Mouse (Mus musculus) E14TG2a.4 (cell line): ENCODE measurements around the gene Trpc1.

Source experiments
- H3K27me3 ChIP-seq: 2 replicates; pipeline ENCODE4 v1.6.1; 2014; ENCODE audit warnings: low read length, control low read depth; ENCODE audit not compliant: insufficient read depth
- H3K36me3 ChIP-seq: 2 replicates; pipeline ENCODE4 v1.6.1; 2014; ENCODE audit warnings: low read length, control low read depth; ENCODE audit not compliant: insufficient read depth
- H3K4me1 ChIP-seq: replicated peaks from 2 replicates; pipeline ENCODE4 v1.6.1; 2014; ENCODE audit warnings: low read depth, low read length, control low read depth
- H3K4me3 ChIP-seq: replicated peaks from 2 replicates; pipeline ENCODE4 v1.5.1; 2014; ENCODE audit warnings: mild to moderate bottlenecking, low read length
- H3K9me3 ChIP-seq: 2 replicates; pipeline ENCODE4 v1.6.1; 2014; ENCODE audit warnings: low read length, control low read depth
- CTCF ChIP-seq: conservative IDR thresholded peaks from 2 replicates; pipeline ENCODE4 v1.5.1; 2014; ENCODE audit warnings: low read length
- NANOG ChIP-seq: IDR thresholded peaks from 2 replicates; pipeline ENCODE4 v1.6.1; 2014; ENCODE audit warnings: borderline replicate concordance, low read length, mixed read lengths
- POU5F1 ChIP-seq: IDR thresholded peaks from 2 replicates; pipeline ENCODE4 v1.6.1; 2014; ENCODE audit warnings: low read length, borderline replicate concordance

Gene Trpc1

DNA sequence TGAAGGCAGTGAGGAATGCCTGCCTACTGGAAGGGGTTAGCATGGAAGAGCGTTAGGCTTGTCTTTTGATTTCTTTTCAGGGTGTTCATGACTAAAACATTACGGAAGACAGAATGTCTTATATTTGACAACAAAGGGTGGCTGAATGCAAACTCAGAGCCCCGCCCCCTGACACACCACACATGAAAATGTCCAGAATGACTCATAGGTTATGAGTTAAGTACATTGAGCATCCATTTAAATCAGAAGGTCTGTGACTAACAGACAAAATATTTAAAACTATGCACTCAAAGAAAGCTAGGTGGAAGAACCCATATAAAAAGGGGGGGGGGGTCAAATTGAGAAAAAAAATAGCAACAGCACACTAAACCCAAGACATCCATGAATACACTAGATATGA lies 77.8 kb downstream of the Trpc1 start:
- H3K9me3 ChIP-seq = peaks cover 21% of the 10 kb centered on the region
- peaks cover 45% of the 10 kb centered on the region for H3K4me1 ChIP-seq
- TF ChIP-seq POU5F1 (no peak), CTCF (no peak), NANOG (no peak)
- peaks cover 49% of the 10 kb centered on the region for H3K36me3 ChIP-seq
- H3K4me3 ChIP-seq = no peak overlapping the region
- no peaks in the 10 kb centered on the region for H3K27me3 ChIP-seq

DNA sequence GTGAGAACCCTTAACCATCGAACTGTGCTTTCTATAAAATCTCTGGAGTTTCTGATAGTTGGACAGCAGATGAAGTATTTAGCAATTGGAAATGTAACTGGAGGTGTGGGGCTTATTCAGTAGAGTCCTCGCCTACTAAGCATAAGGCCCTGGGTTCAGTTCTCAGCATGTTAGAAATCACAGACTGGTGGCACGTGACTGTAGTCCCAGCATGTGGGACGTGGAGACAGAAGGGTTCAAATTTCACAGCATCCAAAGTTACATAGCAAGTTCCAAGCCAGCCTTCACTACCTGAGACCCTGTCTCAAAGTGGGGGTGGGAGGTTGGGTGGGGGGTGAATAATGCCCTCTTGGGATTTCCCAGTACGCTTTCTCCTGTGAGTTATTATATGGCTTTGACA lies 81.9 kb downstream of the Trpc1 start:
- no peaks in the 10 kb centered on the region for H3K9me3 ChIP-seq
- TF ChIP-seq CTCF (no peak), NANOG (no peak), POU5F1 (no peak)
- peaks cover 22% of the 10 kb centered on the region for H3K36me3 ChIP-seq
- peaks cover 34% of the 10 kb centered on the region for H3K4me1 ChIP-seq
- H3K4me3 ChIP-seq = no peak overlapping the region
- H3K27me3 ChIP-seq = no peaks in the 10 kb centered on the region

DNA sequence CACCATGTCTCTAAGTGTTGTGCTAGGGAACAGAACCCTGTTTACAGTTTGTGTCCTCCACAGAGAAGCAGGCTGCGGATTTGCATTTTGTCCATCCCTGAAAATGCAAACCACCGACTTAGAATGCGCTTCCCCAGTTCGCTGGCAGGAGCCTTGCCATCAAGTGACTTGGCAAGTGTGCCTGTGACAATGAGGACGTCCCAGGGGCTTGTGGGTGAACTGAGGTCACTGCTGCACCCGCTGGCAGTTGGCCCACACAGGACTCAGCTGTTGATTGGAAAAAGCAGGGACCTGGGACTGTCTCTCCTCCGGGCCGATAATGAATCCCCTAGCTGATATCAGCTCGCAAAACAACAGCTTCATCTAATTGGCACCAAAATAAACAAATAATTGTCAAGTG lies 82.3 kb downstream of the Trpc1 start:
- Histone ChIP-seq H3K36me3 (peaks cover 22% of the 10 kb centered on the region), H3K4me3 (no peak overlapping the region), H3K9me3 (no peaks in the 10 kb centered on the region), H3K27me3 (no peaks in the 10 kb centered on the region), H3K4me1 (peaks cover 30% of the 10 kb centered on the region)
- TF ChIP-seq NANOG (no peak), POU5F1 (no peak), CTCF (no peak)

DNA sequence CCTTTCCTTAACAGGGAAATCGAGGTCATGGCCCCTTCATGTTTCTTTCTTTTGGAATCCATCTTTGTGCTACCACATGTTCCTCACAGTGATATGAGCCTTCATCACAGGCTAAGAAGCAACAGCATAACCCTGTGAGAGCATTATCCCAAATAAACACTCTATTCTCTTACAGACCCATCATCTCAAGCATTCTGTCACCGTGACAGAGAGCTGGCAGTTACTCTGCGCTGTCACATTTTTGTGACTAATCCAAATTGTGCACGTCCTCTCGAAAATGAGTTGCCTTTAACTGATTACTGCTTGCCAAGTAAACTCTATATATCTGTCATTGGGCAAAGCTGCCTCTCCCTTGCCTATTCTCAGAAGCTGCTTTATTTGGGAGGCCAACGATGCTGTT lies 84.3 kb downstream of the Trpc1 start:
- TF ChIP-seq CTCF (no peak), POU5F1 (no peak), NANOG (no peak)
- H3K9me3 ChIP-seq = no peaks in the 10 kb centered on the region

DNA sequence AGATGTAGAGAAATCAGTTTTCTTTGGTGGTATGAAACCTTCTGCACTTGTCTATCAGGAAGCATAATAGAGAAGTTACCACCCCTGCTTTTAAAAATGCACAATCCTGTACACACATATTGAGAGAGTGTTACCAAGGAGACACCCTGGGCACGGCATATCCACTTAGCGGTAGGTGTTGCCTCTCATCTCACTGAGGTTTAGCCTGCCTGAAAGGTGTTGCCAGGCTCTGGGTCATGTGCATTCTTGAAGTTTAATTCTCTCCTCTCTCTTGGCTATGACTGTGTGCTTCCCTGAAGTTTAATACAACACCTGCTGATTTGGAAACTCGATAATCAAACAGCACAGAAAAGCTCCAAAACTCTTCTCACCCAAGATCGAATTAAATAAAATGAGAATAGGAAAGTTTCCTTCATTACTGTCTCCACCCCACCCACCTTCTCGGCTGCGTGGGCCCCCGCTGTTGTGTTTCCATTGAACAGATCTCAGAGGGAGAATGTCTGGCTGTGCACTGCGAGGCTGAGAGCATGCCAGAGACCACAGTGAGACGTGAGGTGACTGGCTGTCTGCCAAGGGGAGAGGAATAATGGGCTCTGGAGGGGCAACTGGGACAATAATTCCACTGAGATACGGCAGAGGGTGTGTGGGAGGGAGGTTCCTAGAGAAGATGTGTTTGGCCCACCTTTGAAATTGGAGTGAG lies 85.7 kb downstream of the Trpc1 start:
- H3K4me1 ChIP-seq = peaks cover 22% of the 10 kb centered on the region
- TF ChIP-seq POU5F1 = no peak
- TF ChIP-seq CTCF = no peak
- TF ChIP-seq NANOG = no peak
- H3K27me3 ChIP-seq = no peaks in the 10 kb centered on the region
- H3K36me3 ChIP-seq = no peaks in the 10 kb centered on the region
- no peaks in the 10 kb centered on the region for H3K9me3 ChIP-seq
- H3K4me3 ChIP-seq = no peak overlapping the region

More for the DNA sequence above, 84.3 kb downstream of the Trpc1 start:
- peaks cover 30% of the 10 kb centered on the region for H3K4me1 ChIP-seq
- peaks cover 6% of the 10 kb centered on the region for H3K36me3 ChIP-seq
- H3K4me3 ChIP-seq = no peak overlapping the region
- H3K27me3 ChIP-seq = no peaks in the 10 kb centered on the region

DNA sequence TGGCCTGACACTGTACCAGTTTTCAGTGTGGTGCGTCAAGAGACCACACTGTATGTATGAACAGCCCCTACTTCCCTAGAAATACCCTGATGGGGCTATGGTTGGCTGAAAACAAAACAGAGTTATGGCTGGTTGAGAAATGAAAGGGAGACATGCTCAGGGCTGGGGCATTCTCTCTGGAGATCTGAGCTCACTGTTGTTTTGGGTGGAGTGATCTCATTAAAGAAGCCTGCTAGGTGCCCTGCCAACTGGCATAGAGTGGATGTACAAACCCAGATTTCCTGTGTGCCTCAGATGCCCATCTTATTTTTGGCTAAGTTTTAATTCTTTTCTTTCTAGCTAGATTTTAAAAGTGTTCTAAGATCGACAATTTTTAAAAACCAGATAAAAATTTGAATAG lies 92.2 kb downstream of the Trpc1 start:
- no peaks in the 10 kb centered on the region for H3K9me3 ChIP-seq
- no peak overlapping the region for H3K4me3 ChIP-seq
- peaks cover 10% of the 10 kb centered on the region; the same call in 1 of the 2 replicates for H3K36me3 ChIP-seq
- TF ChIP-seq POU5F1 (no peak), CTCF (no peak), NANOG (no peak)
- H3K27me3 ChIP-seq = no peaks in the 10 kb centered on the region
- peaks cover 11% of the 10 kb centered on the region for H3K4me1 ChIP-seq
